Mouse (Mus musculus): ENCODE results near the gene Mfsd9.
"Not testable (repeated sequence)": the region's sequence is repeated elsewhere in the genome, so short reads cannot be mapped to it uniquely, and the experiment has no call there.

Gene Mfsd9

GRCm38 (mm10) chr1:40784306-40784705 lies 6.2 kb downstream of the Mfsd9 start:
- no peak for DNase-seq (ENCODE audit: extremely low read depth, low read depth, low spot score)

- DNase-seq (ENCODE audit: extremely low read depth, low read depth, low spot score): no peak
Measured at GRCm38 (mm10) chr1:40783450-40783849, 7.0 kb downstream of the Mfsd9 start.

GRCm38 (mm10) chr1:40776763-40777162 lies 13.7 kb downstream of the Mfsd9 start:
- DNase-seq (ENCODE audit: extremely low read depth, low read depth, low spot score): no peak

- no peak for DNase-seq (ENCODE audit: extremely low read depth, low read depth, low spot score)
Measured at GRCm38 (mm10) chr1:40776102-40776501, 14.4 kb downstream of the Mfsd9 start.

GRCm38 (mm10) chr1:40774040-40774439 lies 16.4 kb downstream of the Mfsd9 start:
- DNase-seq (ENCODE audit: extremely low read depth, low read depth, low spot score): no peak

GRCm38 (mm10) chr1:40773234-40773633 lies 17.3 kb downstream of the Mfsd9 start:
- no peak for DNase-seq (ENCODE audit: extremely low read depth, low read depth, low spot score)

GRCm38 (mm10) chr1:40771196-40771970 lies 19.1 kb downstream of the Mfsd9 start:
- DNase-seq (ENCODE audit: extremely low read depth, low read depth, low spot score): no peak

- no peak for DNase-seq (ENCODE audit: extremely low read depth, low read depth, low spot score)
Measured at GRCm38 (mm10) chr1:40769331-40769894, 21.1 kb downstream of the Mfsd9 start.

GRCm38 (mm10) chr1:40768606-40769005 lies 21.9 kb downstream of the Mfsd9 start:
- no peak for DNase-seq (ENCODE audit: extremely low read depth, low read depth, low spot score)

- DNase-seq (ENCODE audit: extremely low read depth, low read depth, low spot score): no peak
Measured at GRCm38 (mm10) chr1:40767588-40767987, 22.9 kb downstream of the Mfsd9 start.

GRCm38 (mm10) chr1:40765521-40765920 lies 25.0 kb downstream of the Mfsd9 start:
- DNase-seq (ENCODE audit: extremely low read depth, low read depth, low spot score): no peak

GRCm38 (mm10) chr1:40764701-40765275 lies 25.7 kb downstream of the Mfsd9 start:
- no peak for DNase-seq (ENCODE audit: extremely low read depth, low read depth, low spot score)

GRCm38 (mm10) chr1:40764042-40764441 lies 26.4 kb downstream of the Mfsd9 start:
- DNase-seq (ENCODE audit: extremely low read depth, low read depth, low spot score): no peak

GRCm38 (mm10) chr1:40759751-40760445 lies 30.6 kb downstream of the Mfsd9 start:
- peak; percentile 76 for DNase-seq (ENCODE audit: extremely low read depth, low read depth, low spot score)

GRCm38 (mm10) chr1:40746089-40746488 lies 44.4 kb downstream of the Mfsd9 start:
- DNase-seq (ENCODE audit: extremely low read depth, low read depth, low spot score): no peak

- DNase-seq (ENCODE audit: extremely low read depth, low read depth, low spot score): no peak
Measured at GRCm38 (mm10) chr1:40740739-40741138, 49.7 kb downstream of the Mfsd9 start.

- not testable (repeated sequence) for DNase-seq (ENCODE audit: extremely low read depth, low read depth, low spot score)
Measured at GRCm38 (mm10) chr1:40738246-40738645, 52.2 kb downstream of the Mfsd9 start.

GRCm38 (mm10) chr1:40737671-40738070 lies 52.8 kb downstream of the Mfsd9 start:
- DNase-seq (ENCODE audit: extremely low read depth, low read depth, low spot score): no peak

- DNase-seq (ENCODE audit: extremely low read depth, low read depth, low spot score): no peak
Measured at GRCm38 (mm10) chr1:40728636-40729035, 61.9 kb downstream of the Mfsd9 start.

- DNase-seq (ENCODE audit: extremely low read depth, low read depth, low spot score): no peak
Measured at GRCm38 (mm10) chr1:40727404-40727803, 63.1 kb downstream of the Mfsd9 start.

GRCm38 (mm10) chr1:40726051-40726450 lies 64.4 kb downstream of the Mfsd9 start:
- no peak for DNase-seq (ENCODE audit: extremely low read depth, low read depth, low spot score)
